Mouse (Mus musculus) lung, adult 10 weeks (tissue): Measurements from ENCODE around the gene Cmpk2. TPM values are rescaled to one million over a fixed set of nuclear protein-coding genes. Genes with fewer than 3 reads are reported as not detected.

Experiments
- polyA plus RNA-seq: library from polyadenylated mRNA; stranded (reverse); fragments of 350-450 nt; fragmentation: Illumina TruSeq; extraction: RNeasy Lipid Tissue Mini Kit (QIAGEN cat#74804); gene quantifications from one replicate; pipeline ENCODE4 v1.2.3, GENCODE M21; 2014; ENCODE audit warnings: low read depth, low replicate concordance; ENCODE audit not compliant: insufficient read depth

The Cmpk2 gene
- polyA plus RNA-seq = 8.4 TPM

GRCm38 (mm10) chr12:26469098-26470041 lies at the start of gene Cmpk2:
Gene Cmpk2, plus strand, starts transcription at chr12:26469204.

GRCm38 (mm10) chr12:26456028-26456698 lies 12.8 kb upstream of the Cmpk2 start, which contains the start of gene Rsad2:
Gene Rsad2, minus strand, starts transcription at chr12:26456452.

Other genes starting within 250 kb of the Cmpk2 start
- gene Rnf144a, start 54.0 kb upstream of the Cmpk2 start, polyA plus RNA-seq = 35.9 TPM
- 2.3 TPM for gene Rsad2, start 12.8 kb upstream of the Cmpk2 start, polyA plus RNA-seq